Mouse (Mus musculus): ENCODE measurements around the gene Dclre1c. TPM values are rescaled to one million over a fixed set of nuclear protein-coding genes. Genes with fewer than 3 reads are reported as not detected.
A peak's percentile ranks its signal among the peaks of the same experiment; 100 is the strongest.

Dclre1c gene
- polyA plus RNA-seq, 1 experiment = not detected

DNA sequence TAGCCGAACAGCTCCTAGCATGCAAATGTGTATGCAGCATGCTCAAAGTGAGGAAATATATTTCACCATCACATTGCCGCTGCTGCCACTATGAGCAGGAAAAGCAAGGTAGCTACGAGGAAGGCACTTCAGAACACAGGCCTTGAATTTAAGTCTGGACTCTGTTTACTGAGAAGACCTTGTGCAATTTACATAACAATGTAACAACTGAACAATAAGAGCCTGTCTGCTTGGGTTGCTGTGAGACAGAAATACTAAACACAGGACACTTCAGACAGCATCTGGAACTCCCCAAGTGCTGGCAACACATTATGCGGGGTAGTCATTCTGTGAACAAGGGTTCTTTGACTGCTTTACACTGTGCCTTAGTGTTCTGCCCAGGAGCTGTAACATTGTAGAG is 3.8 kb upstream of the Dclre1c start:
- H3K4me1 ChIP-seq (ENCODE audit: control insufficient read depth, insufficient read depth, low read length) = no peaks in the 10 kb centered on the region
- no peak overlapping the region for H3K27ac ChIP-seq (ENCODE audit: insufficient read depth, low read depth, low read length)
- TF ChIP-seq POLR2A (IDR thresholded peaks at IDR 0.05; ENCODE audit: insufficient read depth, low read depth, low read length) (no peak), CTCF (IDR thresholded peaks at IDR 0.05; ENCODE audit: insufficient read depth, low read depth, low read length) (no peak)
- H3K4me3 ChIP-seq (ENCODE audit: insufficient read depth, low read depth, low read length) = no peak overlapping the region
- 56% methylated on average over 4 of the region's 4 CpGs for WGBS

DNA sequence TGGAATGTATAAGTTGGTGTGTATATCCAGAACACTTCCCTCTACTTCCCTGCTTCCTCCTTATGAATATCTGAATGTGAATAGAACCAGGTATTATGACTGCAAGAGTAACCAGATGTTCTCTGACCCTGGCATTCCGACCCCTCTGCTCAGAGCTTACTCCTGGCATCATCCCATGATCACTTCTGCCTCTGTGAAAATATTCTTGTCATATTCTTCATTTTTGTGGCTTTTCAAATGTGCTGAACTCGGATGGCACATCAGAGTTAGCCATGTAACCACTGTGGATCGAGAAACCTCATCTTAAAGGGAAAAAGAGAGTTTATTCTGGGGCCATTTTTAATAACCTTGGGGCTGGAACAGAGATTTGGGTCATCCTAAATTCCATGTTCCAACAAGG is 1.4 kb upstream of the Dclre1c start, which contains the start of gene Meig1:
Meig1 (minus strand) TSS at position 101 of the 400 bp plus-strand sequence.
- TF ChIP-seq POLR2A (IDR thresholded peaks at IDR 0.05; ENCODE audit: insufficient read depth, low read depth, low read length) (no peak), CTCF (IDR thresholded peaks at IDR 0.05; ENCODE audit: insufficient read depth, low read depth, low read length) (no peak)
- no peak within 1 kb of the TSS for H3K4me3 ChIP-seq (ENCODE audit: insufficient read depth, low read depth, low read length)
- no peak within 1 kb of the TSS for H3K27ac ChIP-seq (ENCODE audit: insufficient read depth, low read depth, low read length)
- WGBS = 66% methylated on average over 3 of the region's 3 CpGs
- no peaks in the 10 kb centered on the region for H3K4me1 ChIP-seq (ENCODE audit: control insufficient read depth, insufficient read depth, low read length)

DNA sequence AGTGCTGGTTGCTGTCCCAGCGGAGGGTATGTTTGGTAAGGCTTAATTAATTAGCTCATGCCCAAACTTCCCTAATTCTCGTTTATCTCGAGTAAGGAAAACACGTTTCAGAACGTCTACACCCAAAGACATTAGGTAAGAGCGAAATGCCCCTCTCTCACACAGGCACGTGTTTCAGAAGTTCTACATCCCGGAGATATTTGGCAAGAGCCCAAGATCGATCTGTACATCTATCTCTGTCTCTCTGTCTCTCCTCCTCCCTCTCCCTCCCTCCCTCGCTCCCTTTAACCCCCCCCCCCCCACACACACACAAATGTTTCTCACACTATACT is 614 bp downstream of the Dclre1c start:
- Histone ChIP-seq H3K27ac (ENCODE audit: insufficient read depth, low read depth, low read length) (no peak overlapping the region), H3K4me3 (ENCODE audit: insufficient read depth, low read depth, low read length) (peak overlapping the region; percentile 91), H3K4me1 (ENCODE audit: control insufficient read depth, insufficient read depth, low read length) (no peaks in the 10 kb centered on the region)
- TF ChIP-seq POLR2A (IDR thresholded peaks at IDR 0.05; ENCODE audit: insufficient read depth, low read depth, low read length) = no peak
- TF ChIP-seq CTCF (IDR thresholded peaks at IDR 0.05; ENCODE audit: insufficient read depth, low read depth, low read length) = no peak
- 2% methylated on average over 10 of the region's 10 CpGs for WGBS

DNA sequence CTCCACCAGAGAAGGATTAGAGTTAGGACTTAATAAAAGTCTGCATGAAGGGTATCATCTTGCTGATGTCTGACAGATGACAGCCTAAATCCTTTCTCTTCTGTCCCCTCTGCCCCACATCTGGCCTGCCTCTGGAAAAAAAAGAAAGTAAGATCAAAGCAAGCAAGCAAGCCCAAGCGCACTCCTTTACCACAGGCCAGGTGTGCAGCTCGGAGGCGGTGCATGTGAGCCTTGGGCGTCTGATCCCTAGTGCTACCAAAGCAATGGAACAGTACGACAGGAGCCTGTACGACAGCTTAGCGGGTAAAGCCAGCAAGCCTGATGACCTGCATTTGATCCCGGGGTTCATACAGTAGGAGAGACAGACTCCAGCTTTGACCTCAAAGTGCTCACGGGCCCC is 7.0 kb downstream of the Dclre1c start:
- no peaks in the 10 kb centered on the region for H3K4me1 ChIP-seq (ENCODE audit: control insufficient read depth, insufficient read depth, low read length)
- H3K4me3 ChIP-seq (ENCODE audit: insufficient read depth, low read depth, low read length) = no peak overlapping the region
- H3K27ac ChIP-seq (ENCODE audit: insufficient read depth, low read depth, low read length) = no peak overlapping the region
- TF ChIP-seq POLR2A (IDR thresholded peaks at IDR 0.05; ENCODE audit: insufficient read depth, low read depth, low read length) = no peak
- no peak for TF ChIP-seq CTCF (IDR thresholded peaks at IDR 0.05; ENCODE audit: insufficient read depth, low read depth, low read length)
- 91% methylated on average over 9 of the region's 9 CpGs for WGBS

DNA sequence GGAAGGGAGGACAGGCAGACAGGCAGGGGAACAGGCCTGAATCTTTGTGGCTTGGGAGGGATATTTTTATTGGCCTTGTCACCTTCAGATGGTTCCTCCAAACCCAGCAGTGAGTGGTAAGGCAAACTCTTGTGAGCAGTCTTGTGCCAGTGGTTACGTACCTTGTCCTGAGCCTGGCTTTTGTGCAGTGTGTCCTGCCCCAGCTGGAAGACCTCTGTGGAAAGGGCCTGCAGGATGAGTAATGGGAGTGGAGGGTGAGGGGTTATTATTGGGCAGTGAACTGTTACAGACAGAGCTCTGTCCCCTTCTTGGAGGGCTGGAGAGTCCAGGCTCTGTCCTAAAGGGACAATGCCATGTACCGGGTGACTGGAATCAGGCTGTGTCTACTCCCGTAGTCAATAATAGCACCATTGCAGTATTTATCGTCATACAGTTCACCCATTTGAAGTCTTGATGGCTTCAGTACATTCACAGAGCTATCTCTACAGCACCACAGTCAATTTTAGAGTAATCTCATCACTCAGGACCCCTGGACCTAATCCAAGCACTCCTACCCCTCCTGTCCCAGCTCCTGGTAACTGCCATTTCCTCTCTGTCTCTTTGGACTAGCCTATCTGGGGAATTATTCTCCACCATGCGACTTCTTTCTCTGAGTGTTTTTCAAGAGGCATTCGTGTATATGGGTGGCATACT is 11.6 kb downstream of the Dclre1c start:
- 93% methylated on average over 6 of the region's 6 CpGs for WGBS
- Histone ChIP-seq H3K4me1 (ENCODE audit: control insufficient read depth, insufficient read depth, low read length) (peaks cover 4% of the 10 kb centered on the region; the same call in 1 of the 2 replicates), H3K27ac (ENCODE audit: insufficient read depth, low read depth, low read length) (no peak overlapping the region), H3K4me3 (ENCODE audit: insufficient read depth, low read depth, low read length) (no peak overlapping the region)
- TF ChIP-seq POLR2A (IDR thresholded peaks at IDR 0.05; ENCODE audit: insufficient read depth, low read depth, low read length) = no peak
- TF ChIP-seq CTCF (IDR thresholded peaks at IDR 0.05; ENCODE audit: insufficient read depth, low read depth, low read length) = no peak

DNA sequence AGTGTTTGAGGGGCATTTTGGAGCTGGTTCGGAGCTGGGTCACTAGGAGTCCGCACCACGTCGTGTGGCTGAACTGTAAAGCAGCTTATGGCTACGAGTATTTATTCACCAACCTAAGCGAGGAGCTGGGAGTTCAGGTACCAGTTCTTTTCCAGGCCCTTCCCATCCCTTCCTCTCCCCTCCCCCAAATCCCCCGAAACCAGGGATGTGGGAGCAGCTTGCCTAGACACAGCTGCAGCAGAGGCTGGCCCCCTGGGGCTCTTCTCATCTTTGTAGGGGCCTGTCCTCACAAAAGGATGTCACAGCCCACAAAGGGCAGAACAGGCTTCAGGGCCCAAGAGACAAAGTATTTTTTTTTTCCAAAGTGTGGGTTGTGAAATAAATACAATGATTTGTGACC is 14.0 kb downstream of the Dclre1c start:
- H3K27ac ChIP-seq (ENCODE audit: insufficient read depth, low read depth, low read length) = no peak overlapping the region
- WGBS = 52% methylated on average over 7 of the region's 7 CpGs
- H3K4me3 ChIP-seq (ENCODE audit: insufficient read depth, low read depth, low read length) = no peak overlapping the region
- TF ChIP-seq POLR2A (IDR thresholded peaks at IDR 0.05; ENCODE audit: insufficient read depth, low read depth, low read length) (no peak), CTCF (IDR thresholded peaks at IDR 0.05; ENCODE audit: insufficient read depth, low read depth, low read length) (no peak)
- peaks cover 4% of the 10 kb centered on the region; the same call in 1 of the 2 replicates for H3K4me1 ChIP-seq (ENCODE audit: control insufficient read depth, insufficient read depth, low read length)

DNA sequence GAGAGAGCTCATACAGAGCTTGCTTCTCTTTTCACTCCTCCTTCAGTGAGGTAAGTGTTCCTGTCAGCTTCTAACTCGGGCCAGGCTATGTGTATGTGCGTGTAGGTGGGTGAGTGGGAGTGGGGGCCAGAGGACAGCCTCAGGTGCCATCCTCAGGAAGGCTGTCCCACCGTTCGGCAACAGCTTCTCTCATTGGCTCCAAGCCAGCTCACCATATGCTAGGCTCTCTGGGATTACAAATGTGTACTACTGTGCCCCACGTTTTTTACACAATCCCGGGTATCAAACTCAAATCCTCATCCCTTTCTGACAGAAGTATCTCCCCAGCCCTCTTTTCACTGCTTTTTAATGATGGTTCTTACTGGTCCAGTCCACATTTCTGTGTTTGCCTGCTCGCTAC is 20.3 kb downstream of the Dclre1c start:
- no peak for TF ChIP-seq POLR2A (IDR thresholded peaks at IDR 0.05; ENCODE audit: insufficient read depth, low read depth, low read length)
- no peak for TF ChIP-seq CTCF (IDR thresholded peaks at IDR 0.05; ENCODE audit: insufficient read depth, low read depth, low read length)
- H3K4me3 ChIP-seq (ENCODE audit: insufficient read depth, low read depth, low read length) = no peak overlapping the region
- H3K4me1 ChIP-seq (ENCODE audit: control insufficient read depth, insufficient read depth, low read length) = no peaks in the 10 kb centered on the region
- H3K27ac ChIP-seq (ENCODE audit: insufficient read depth, low read depth, low read length) = no peak overlapping the region
- WGBS = 75% methylated on average over 7 of the region's 7 CpGs

DNA sequence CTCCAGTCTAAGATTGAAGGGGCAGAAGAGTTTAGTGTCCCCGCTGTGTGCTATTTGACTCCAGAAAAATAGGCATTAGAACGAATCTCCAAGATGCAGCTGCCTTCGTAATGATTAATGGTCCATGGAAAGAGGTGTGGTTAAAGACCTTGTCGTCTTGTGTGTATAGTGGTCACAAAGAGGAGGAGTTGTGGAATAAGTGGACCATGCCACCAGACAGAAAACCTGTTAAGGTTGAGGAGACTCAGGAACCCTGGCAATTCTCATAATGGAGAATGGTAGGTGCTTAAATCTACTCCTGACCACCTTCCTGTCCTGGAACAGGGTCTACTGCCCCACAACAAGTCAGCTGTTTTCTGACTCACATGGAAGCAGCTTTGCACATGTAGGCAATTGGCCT is 22.1 kb downstream of the Dclre1c start:
- H3K27ac ChIP-seq (ENCODE audit: insufficient read depth, low read depth, low read length) = no peak overlapping the region
- WGBS = 93% methylated on average over 4 of the region's 4 CpGs
- TF ChIP-seq POLR2A (IDR thresholded peaks at IDR 0.05; ENCODE audit: insufficient read depth, low read depth, low read length) (no peak), CTCF (IDR thresholded peaks at IDR 0.05; ENCODE audit: insufficient read depth, low read depth, low read length) (no peak)
- H3K4me1 ChIP-seq (ENCODE audit: control insufficient read depth, insufficient read depth, low read length) = no peaks in the 10 kb centered on the region
- no peak overlapping the region for H3K4me3 ChIP-seq (ENCODE audit: insufficient read depth, low read depth, low read length)

DNA sequence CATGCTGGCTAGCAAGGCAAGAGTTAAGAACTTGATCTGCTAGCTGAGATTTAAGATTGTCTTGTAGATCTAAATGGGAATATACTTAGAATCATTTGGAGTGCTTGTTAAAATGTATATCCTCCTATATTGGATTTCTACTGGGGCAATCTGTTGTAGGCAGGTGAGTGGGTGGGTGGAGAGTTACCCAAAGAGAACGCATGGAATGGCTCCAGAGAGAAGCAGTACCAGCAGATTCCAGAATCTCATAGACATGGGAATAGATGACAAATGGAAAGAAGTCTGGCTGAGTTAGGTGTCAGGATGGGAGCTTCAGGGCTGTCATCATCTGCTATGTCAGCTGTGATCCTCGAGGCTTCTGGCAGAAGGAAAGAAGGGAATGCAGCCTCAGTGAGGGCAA is 25.5 kb downstream of the Dclre1c start:
- Histone ChIP-seq H3K4me3 (ENCODE audit: insufficient read depth, low read depth, low read length) (no peak overlapping the region), H3K27ac (ENCODE audit: insufficient read depth, low read depth, low read length) (no peak overlapping the region), H3K4me1 (ENCODE audit: control insufficient read depth, insufficient read depth, low read length) (no peaks in the 10 kb centered on the region)
- 81% methylated on average over 2 of the region's 2 CpGs for WGBS
- TF ChIP-seq CTCF (IDR thresholded peaks at IDR 0.05; ENCODE audit: insufficient read depth, low read depth, low read length) = no peak
- no peak for TF ChIP-seq POLR2A (IDR thresholded peaks at IDR 0.05; ENCODE audit: insufficient read depth, low read depth, low read length)
